Mouse (Mus musculus) hematopoietic multipotent progenitor cell, adult 10-12 weeks (in vitro differentiated cells): ENCODE data around the gene D930007J09Rik. TPM values are rescaled to one million over a fixed set of nuclear protein-coding genes. Genes with fewer than 3 reads are reported as not detected.

Source experiments
- polyA plus RNA-seq: library from polyadenylated mRNA; stranded (reverse); fragments of >175 nt; gene quantifications from 2 replicates; pipeline ENCODE4 v1.2.3, GENCODE M21; 2012; ENCODE audit warnings: low replicate concordance

D930007J09Rik gene
- not detected in 2 replicates for polyA plus RNA-seq

DNA sequence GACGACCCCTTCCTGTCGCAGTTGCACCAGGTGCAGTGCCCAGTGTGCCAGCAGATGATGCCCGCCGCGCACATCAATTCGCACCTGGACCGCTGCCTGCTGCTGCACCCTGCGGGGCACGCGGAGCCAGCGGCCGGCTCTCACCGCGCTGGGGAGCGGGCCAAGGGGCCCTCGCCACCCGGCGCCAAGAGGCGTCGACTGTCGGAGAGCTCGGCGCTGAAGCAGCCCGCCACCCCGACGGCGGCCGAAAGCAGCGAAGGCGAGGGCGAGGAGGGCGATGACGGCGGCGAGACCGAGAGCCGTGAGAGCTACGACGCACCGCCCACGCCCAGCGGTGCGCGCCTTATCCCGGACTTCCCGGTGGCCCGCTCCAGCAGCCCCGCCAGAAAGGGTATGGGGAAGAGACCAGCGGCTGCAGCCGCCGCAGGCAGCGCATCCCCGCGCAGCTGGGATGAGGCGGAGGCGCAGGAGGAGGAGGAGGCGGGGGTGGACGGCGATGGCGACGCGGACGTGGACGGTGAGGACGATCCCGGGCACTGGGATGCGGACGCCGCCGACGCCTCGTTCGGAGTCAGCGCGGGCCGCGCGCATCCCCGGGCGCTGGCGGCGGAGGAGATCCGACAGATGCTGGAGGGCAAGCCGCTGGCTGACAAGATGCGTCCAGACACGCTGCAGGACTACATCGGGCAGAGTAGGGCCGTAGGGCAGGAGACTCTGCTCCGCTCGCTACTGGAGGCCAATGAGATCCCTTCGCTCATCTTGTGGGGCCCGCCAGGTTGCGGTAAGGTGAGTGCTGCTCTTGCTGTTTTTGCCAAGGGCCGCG lies at the start of gene D930007J09Rik:
TSS of gene D930007J09Rik (minus strand) at position 591 of the 823 bp plus-strand sequence.

DNA sequence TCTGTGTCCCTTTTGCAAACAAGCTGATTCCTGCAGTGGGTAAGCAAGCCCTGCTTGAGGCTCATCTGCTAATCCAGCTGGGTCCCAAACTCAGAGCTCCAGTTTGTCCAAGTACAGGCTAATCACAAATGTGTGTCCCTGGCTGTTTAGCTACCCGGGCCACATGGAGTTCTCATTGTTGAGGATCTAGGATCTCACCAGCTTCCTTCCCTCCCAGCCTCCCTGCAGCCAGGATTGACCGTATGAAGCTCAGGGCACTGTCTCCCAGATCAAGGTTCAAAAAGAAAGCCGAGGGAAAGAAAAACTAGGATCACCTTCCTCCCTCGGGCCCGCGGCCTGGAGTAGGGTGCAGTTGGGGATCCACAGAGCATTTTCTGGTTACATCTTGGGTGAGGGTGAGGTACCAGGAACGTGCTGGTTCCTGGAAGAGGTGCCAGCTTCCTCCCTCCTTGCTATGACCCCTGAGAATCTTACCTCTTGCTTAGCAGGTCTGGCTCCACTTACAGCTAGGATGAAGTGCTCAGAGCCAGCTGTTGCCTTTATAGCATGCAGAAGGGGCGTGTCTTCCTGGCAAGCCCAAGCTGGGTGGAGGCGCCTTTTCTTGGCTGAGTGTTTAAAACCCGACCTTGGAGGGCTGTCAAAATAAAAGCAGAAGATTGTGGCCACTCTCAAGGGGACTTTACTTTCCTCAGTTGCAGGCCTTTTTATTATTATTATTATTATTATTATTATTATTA lies 48.2 kb upstream of the D930007J09Rik start, which contains the start of gene Serpinb1a:
TSS of gene Serpinb1a (minus strand) at position 518 of the 737 bp plus-strand sequence.

DNA sequence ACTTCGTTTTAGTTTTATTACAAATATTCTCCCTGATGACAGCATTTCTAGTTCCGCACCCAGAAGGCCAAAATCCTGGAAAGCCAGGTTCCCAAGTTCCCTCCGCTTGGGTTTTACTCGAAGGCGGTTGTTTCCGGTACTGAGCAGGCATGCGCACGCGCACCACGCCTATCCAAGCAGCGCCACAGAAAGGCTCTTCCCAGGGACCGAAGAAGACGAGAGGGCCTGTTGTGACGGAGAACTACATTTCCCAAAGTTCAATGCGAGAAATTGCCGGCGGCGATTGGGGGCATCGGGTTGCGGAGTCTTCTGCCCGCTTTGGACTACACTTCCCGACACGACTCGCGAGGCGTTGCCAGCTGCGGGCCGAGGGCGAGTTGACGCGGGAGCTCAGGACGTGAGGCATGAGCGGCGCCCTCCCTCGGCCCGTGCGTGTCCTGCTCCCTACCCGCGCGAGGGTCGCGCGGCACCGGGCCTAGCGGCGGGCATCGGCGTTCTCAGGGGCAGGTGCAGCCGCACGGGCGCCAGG lies 892 bp downstream of the D930007J09Rik start, which contains the start of gene Wrnip1:
TSS of gene Wrnip1 (plus strand) at position 346 of the 529 bp plus-strand sequence.

DNA sequence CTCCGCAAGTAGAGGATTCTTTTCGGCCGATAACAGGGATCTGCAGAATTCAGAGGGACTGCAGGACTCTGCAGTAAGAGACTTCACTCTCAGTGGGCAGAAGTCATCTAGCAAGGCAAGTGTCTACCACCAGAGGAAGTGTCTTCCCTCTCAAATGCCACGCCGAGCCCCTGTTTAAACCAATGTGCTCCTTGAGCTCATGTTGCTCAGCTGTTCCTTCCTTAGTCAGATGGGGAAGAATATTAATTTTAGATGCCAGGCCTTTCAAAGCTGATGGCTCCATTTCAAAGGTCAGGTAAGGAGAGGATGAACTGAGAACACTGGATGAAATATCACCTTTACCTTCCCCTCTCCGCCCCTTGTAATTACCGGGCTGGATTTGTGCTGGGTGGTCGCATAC lies 18.8 kb downstream of the D930007J09Rik start, which contains the start of gene Mylk4:
TSS of gene Mylk4 (minus strand) at position 139 of the 400 bp plus-strand sequence.

Other genes starting within 250 kb of the D930007J09Rik start
- gene Mylk4, start 18.9 kb downstream of the D930007J09Rik start, polyA plus RNA-seq = 0.03 TPM in 1 of 2 replicates, not detected in the other
- 28.8 and 36.6 TPM in 2 replicates for gene Wrnip1, start 811 bp downstream of the D930007J09Rik start, polyA plus RNA-seq
- 3.3 and 19.9 TPM in 2 replicates for gene Serpinb1a, start 48.3 kb upstream of the D930007J09Rik start, polyA plus RNA-seq
- gene Serpinb1c, start 95.4 kb upstream of the D930007J09Rik start, polyA plus RNA-seq = 0.20 TPM in 1 of 2 replicates, not detected in the other
- gene Serpinb6b, start 162.4 kb upstream of the D930007J09Rik start, polyA plus RNA-seq = 0.56 and 1.9 TPM in 2 replicates
- 1.5 and 1.6 TPM in 2 replicates for gene Serpinb9, start 200.4 kb upstream of the D930007J09Rik start, polyA plus RNA-seq
- gene Serpinb9b, start 224.6 kb upstream of the D930007J09Rik start, polyA plus RNA-seq = 0.19 and 0.27 TPM in 2 replicates